Mouse (Mus musculus) gastrocnemius, adult 8-10 months (tissue): ENCODE results near the gene Slc16a9. TPM values are rescaled to one million over a fixed set of nuclear protein-coding genes. Genes with fewer than 3 reads are reported as not detected.
A peak's percentile ranks its signal among the peaks of the same experiment; 100 is the strongest.

Experiments
- DNase-seq, 2 experiments: peaks; one replicate each; pipeline ENCODE4 v3.0.0; 2022; ENCODE audit warnings: low spot score in 2 of 2
- total RNA-seq, 4 experiments: library from RNA; stranded (reverse); gene quantifications; 2 replicates each; pipeline ENCODE4 v1.2.4; 2022

Slc16a9 gene
- total RNA-seq, 4 experiments from 2014 or later: 3.4 to 8.4 (median 7.1) TPM

GRCm38 (mm10) chr10:70250354-70250753 lies 5.5 kb downstream of the Slc16a9 start:
- no peak for DNase-seq

- peak in 1 of 2 experiments; percentile 20 for DNase-seq
Observed at GRCm38 (mm10) chr10:70250766-70251165, 5.9 kb downstream of the Slc16a9 start.

- no peak for DNase-seq
Observed at GRCm38 (mm10) chr10:70254666-70255065, 9.8 kb downstream of the Slc16a9 start.

- DNase-seq: no peak
Observed at GRCm38 (mm10) chr10:70255601-70256210, 10.8 kb downstream of the Slc16a9 start.

DNA sequence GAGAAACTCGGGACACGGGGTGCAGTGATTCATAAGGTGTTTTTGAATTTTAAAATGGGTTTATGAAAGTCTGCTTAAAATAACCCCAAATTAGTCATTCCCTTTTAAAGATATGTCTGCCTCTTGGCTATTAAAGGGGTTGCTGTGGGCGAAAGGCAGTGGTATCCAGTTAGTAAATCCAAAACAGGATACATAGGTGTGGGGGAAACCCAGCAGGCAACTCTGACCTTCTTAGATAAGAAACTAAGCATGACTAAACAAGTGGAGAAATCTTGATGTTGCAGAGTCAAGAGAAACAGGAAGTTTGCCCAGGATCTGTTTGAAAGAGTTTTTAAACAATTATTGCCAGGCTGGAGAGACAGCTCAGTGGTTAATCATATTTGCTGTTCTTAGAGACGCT lies 12.1 kb downstream of the Slc16a9 start:
- DNase-seq: no peak

- no peak for DNase-seq
Observed at GRCm38 (mm10) chr10:70260904-70261303, 16.0 kb downstream of the Slc16a9 start.

GRCm38 (mm10) chr10:70262051-70262450 lies 17.2 kb downstream of the Slc16a9 start:
- no peak for DNase-seq

- no peak for DNase-seq
Observed at GRCm38 (mm10) chr10:70263681-70264189, 18.8 kb downstream of the Slc16a9 start.

DNA sequence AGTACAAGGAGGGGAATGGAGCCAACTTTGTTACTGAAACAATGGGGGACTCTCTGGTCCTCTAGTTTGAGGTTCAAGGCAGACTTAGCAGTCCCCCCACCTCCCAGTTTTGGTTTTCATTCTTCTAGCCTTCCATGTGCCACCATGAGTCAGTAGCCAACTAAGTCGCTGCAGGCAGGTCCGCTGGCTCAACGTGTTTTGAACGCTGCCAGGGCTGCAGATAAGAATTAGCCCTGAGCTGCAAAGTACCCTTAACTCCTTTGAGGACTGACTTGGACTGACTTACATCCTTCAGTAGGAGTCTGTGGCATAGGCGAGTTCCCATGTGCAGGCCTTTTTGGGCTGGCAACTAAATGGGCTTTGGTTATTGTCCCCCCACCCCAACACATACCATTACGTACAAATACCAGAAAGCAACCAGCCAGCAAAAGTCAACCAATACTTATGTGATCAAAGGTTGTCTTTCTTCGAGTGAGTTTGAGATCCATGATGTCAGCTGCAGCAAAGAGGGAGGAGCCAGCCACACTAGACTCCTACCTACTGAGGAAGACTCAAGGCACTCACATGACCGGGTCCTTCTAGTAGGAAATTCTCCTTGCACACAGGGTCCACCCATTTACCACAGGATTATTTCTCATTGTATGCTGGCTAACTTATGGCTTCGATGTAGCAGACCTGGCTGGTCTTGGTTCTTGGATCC lies 19.6 kb downstream of the Slc16a9 start:
- no peak for DNase-seq

GRCm38 (mm10) chr10:70266501-70266900 lies 21.6 kb downstream of the Slc16a9 start:
- DNase-seq: no peak

- DNase-seq: no peak
Observed at GRCm38 (mm10) chr10:70268581-70269446, 23.9 kb downstream of the Slc16a9 start.

DNA sequence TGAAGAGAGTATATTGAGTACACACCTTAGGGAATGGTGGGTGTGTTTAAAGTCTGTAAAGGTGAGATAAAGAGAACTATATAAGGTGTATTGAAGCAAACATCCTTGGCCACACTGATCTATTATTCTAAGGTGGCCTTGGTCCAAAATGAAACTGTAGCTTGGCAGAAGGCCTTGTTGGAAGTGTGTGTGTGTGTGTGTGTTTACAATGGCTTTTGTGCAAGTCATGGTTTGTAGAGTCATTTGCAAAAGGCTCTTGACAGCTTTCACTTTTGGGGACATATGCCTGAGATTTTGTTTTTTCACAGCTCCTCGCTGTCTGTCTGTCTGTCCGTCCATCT lies 24.5 kb downstream of the Slc16a9 start:
- DNase-seq: no peak

- DNase-seq: no peak
Observed at GRCm38 (mm10) chr10:70276678-70277077, 31.8 kb downstream of the Slc16a9 start.

DNA sequence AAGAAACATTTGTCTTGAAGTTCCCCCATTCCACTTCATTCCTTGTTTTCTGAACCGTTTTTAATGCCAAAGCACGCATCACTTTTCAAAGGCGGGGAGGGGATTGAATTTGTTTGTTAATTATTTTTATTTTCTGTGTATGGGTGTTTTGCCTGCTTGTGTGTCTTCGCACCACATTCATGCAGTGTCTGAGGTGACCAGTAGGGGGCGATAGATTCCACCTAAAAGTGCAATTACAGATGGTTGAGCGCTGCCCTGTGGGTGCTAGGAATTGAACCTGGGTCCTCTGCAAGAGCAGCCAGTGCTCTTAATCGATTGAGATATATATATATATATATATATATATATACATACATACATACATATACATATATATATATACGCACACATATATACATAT lies 34.4 kb downstream of the Slc16a9 start:
- DNase-seq: no peak

DNA sequence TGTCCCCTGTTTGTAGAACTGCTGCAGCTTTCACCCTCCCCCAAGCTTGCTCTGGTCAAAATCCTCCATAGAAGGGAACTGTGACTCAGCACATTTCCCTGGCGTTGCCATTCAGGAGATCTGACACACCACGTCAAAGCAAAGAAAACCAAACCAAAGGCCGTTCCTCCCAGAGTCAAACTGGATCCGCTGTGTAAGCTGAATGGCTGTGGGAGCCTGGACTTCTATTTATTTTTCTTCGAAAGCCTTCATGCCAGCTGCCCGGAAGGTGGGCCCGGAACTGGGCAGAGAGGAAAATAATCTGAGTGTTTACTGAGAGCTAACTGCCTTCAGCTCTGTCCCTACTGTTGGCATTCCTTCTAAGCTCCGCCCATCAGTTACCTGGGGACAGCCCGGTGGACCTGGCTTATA lies 42.9 kb downstream of the Slc16a9 start:
- DNase-seq: peak in 1 of 2 experiments; percentile 16

GRCm38 (mm10) chr10:70288406-70289327 lies 43.8 kb downstream of the Slc16a9 start:
- no peak for DNase-seq

- DNase-seq: no peak
Observed at GRCm38 (mm10) chr10:70292014-70292413, 47.1 kb downstream of the Slc16a9 start.

- DNase-seq: no peak
Observed at GRCm38 (mm10) chr10:70294094-70294493, 49.2 kb downstream of the Slc16a9 start.

DNA sequence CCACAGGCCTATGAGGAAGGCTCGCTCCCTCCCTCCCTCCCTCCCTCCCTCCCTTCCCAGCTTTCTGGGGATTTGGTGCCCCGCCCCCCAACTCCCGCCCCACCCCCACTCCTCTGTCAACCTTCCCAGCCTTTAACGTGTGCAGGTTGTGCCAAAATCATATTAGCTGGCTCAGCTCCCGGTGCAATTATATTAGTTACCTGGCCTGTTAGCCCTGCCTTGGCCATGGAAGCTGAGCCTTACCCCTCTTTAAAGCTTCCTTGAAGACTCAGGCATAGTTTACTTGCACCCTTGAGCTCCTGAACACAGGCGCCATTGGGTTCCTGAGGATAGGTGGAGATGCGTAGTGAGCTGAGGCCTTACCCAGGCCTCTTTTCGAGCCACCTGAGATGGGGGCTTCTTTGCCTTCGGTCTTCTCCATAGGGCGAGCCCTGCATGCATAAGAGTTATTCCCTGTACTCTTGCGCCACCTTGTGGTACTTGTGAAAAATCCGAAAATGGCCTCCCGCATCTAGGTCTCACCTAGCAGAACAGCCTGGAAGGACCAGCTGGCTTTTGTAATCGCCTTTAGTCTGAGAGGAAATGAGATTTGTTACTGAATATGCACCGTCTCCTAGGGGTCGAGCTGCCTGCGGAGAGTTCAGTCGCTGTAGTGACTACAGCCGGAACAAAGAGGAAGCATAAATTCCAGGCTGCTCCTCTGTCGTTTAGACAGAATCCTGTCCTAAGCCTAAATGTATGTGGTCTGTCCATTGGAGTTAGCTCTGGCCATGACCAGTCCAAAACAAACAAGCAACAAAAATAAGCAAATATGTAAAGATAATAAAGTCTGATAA lies 51.8 kb downstream of the Slc16a9 start:
- DNase-seq: peak; percentile 57

DNA sequence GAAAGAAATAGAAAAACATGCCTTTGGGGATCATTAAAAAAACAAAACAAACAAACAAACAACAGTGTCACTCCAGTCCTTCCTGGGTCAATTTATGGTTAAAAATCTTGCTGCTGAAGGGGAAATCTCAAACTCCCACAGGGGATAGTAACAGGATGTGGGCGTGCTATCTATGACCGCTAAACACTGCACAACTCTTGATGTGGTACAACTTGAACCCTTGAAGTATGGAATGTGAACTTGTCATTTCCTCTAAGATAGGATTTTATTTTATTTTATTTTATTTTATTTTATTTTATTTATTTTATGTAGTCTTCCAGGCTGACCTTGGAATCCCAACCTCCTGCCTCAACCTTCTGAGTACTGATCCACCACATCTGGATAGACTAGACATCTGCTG lies 54.2 kb downstream of the Slc16a9 start:
- no peak for DNase-seq
